Mouse (Mus musculus) layer of hippocampus, adult 11-12 months (tissue): ENCODE results near the gene Itln1.
"Not testable (repeated sequence)": the region's sequence is repeated elsewhere in the genome, so short reads cannot be mapped to it uniquely, and the experiment has no call there.

Source experiments
- DNase-seq: peaks from one replicate; pipeline ENCODE4 v3.0.0; 2022; ENCODE audit warnings: low spot score

The Itln1 gene

DNA sequence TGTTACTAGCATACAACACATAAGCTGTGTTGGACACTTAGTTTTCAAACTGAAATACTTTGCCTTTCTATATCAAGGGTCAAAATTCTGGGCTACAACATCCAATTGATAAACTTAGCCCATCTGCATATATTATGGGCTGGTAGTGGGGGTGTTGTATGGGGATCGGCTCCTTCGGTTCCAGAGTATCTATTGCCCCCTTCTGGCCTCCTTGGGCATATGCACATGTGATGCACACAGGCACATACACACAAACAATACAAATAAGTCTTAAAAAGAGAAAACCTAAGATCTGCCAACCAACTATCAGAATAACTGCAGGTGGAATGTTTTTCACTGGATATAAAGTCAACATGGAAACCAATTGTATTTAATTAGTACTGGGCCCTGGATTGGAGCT is 21.9 kb downstream of the Itln1 start:
- no peak for DNase-seq

DNA sequence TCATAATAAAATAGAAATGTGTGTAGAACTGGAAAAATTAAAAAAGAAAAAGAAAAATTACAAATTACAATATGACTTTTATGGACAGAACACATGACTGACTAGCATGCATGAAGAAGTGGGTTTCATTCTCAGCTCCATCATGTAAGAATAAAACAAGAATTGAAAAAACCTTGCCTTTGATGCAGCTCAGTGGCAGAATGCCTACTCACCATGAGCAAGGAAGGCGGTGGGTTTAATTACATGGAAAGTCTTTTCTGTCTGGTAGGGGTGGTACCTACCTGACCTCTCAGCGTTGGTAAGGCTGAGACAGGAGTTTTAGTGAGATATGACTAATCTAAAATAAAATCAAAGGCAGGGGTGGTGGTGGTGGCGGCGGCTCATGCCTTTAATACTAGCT is 30.5 kb downstream of the Itln1 start:
- DNase-seq: no peak

DNA sequence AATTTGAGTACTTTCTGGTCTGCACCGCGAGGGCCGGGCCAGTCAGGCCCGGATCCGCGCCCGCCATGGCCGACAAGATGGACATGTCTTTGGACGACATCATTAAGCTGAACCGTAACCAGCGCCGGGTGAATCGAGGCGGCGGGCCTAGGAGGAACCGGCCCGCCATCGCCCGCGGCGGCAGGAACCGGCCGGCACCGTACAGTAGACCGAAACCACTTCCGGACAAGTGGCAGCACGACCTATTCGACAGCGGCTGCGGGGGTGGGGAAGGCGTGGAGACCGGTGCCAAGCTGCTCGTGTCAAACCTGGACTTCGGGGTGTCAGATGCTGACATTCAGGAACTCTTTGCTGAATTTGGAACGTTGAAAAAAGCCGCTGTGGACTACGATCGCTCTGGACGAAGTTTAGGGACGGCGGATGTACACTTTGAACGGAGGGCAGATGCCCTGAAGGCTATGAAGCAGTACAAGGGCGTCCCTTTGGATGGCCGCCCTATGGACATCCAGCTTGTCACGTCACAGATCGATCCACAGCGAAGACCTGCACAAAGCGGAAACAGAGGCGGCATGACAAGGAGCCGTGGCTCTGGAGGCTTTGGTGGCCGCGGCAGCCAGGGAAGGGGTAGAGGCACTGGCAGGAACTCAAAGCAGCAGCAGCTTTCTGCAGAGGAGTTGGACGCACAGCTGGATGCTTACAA is 31.4 kb downstream of the Itln1 start:
- DNase-seq: peak; percentile 66

DNA sequence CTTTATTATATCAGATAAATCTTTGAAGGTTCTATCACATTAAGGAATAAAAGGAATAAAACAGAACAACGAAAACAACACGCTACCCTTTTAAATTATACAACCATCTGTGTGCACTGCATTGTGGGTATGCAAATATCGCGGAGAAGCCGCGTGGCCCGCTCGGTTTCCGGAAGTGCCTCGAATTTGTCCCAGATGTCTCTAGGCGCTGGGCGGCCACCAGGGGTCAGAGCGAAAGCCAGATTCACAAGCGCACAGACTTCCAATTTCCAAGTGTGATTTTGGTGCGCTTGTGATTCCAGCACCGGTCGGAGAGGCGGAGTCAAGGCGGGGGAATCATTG is 31.9 kb downstream of the Itln1 start, which contains the start of gene Alyref2:
Alyref2 (plus strand) TSS at position 229 of the 342 bp plus-strand sequence.
- peak; percentile 96 for DNase-seq

DNA sequence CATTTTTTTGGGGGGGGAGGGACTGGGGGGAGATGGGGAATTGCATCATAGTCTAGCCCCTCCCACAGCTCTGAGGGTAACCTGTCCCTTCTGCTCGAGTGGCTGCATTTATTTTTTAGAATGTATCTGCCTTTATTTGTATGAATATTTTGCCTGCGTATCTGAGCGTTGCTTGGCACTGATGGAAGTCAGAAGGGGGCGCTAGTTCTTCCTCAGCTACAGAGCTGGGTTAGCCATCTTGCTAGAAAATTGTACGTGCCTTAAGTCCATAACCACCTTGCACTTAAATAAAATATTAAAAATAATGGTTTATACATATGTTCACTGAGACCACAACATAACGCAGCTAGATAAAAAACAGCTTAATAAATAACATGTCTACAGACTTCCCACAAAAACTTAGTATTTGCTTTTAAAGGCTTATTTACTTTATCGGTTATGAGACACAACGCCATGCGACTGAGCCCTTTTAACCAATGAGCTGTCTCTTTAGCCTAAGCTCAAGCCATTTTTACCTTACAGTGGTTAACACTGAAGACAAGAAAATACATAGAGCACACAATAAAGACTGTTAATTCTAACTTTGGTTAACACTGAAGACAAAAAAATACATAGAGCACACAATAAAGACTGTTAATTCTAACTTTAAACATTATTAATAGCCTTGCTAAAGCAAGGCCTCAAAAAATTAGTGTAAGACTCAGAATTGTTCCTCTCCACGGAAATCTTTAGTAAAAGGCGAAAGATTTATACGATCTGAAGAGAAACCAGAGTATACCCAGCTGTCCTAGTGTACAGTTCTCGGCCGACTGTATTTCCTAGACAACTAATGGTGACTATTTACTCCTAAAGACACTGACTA is 32.5 kb downstream of the Itln1 start:
- DNase-seq: peak; percentile 50

DNA sequence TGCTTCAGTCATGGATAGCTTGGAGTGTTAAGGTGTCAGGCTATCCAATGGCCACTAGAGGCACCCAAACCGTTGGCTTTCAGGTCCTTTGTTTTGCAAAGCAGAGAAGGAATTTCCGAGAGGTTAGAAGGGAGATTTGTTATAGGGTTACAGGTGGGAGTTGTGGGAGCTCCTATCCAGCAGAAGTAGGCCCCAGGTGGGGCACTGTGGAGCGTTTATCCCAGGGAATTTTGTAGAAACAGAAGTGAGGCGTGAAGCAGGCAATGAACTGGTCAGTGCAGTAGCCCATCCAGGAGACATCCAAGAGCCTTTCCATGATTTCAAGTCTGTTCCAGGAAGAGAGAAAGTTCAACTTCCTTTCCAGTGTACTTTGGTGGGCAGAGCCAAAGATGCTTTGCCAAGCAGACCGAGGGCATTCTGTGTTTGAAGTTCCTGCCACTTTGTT is 33.4 kb downstream of the Itln1 start:
- DNase-seq: no peak

DNA sequence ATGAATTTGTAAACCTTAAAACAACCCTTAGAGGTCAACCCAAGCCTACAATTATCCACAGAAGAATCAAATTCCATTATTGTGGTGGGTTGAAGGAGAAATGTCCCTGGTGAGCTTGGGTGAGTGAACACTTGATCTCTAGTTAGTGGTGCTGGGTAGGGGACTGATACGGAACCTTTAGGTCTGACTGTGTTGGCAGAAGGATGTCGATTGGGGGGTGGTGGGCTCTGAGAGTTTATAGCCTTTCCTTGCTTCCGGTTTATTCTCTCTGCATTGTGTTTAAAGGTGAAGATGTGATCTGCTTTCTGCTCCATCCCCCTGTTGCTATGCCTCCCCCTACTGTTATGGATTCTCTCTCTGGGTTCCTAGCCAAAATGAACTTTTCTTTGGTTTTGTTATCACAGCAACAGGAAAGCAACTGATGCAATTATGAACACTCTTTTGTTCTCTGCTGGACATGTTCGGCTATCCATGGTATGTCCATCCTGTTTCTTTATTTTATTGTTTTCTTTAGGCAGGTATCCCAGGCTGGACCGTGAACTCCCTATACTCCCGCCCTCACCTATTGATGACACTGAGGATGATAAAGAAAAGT is 34.0 kb downstream of the Itln1 start:
- no peak for DNase-seq

DNA sequence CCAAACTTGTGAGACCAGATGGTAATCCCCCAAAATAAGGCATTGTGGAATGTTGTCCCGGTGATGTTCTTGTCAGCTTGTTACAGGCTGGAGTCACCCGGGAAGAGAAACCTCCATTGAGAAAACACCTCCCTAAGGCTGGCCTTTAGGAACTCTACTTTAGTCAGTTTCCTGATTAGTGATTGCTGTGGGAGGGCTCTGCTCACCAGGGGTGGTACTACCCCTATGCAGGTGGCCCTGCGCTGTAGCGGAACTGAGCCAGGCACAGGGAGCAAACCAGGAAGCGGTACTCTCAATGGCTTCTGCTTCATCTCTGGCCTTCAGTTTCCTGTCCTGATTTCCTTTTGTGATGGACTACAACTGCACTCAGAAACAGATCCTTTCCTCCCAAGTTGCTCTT is 35.2 kb downstream of the Itln1 start:
- no peak for DNase-seq

DNA sequence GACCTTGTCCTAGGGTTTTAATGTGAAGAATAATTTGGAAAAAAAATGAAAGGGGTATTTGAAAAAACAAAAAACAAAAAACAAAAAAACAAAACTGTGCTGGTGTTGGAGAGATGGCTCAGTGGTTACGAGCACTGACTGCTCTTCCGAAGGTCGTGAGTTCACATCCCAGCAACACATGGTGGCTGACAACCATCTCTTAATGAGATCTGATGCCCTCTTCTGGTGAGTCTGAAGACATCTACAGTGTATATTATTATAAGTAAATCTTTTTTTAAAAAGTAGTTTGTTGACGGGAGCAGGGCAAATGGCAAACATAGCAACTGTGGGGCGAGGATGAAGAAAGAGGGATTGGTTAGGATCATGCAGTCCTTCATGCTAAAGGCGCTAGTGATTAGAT is 39.7 kb downstream of the Itln1 start:
- no peak for DNase-seq

DNA sequence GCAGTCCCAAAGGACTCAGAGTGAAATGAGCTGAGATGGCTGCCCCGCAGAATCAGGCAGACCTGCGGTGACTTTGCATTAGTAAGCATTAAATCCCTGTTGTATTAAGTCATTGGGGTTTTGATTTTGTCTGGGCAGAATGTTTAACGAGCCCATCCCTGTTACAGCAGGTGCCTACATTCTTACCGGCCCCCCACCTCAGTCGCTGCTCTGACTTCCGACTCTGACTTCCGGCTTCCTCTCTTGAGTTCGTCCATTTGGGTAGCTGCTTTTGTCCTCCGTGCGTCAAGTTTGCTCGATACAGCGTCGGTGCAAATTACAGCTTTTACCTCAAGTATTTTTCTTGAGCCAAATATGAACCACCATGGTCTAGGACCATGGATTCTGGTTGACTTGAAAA is 40.9 kb downstream of the Itln1 start:
- no peak for DNase-seq

DNA sequence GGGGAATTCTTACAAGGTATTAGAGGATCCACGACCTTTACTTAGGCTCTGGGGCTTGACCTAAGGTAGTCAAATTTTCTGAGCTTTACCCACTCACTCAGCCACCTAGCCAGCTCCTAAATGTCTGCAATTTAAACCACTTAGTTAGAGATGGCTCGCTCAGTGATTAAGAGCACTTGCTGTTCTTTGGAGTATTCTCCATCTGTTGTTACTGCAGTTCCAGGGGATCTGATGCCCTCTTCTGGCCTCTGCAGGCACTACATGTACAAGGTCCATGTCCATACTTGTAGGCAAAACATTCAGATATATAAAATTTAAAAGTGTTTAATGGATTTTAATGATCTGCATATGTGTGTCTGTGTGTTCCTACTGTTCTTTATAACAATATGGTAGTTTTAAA is 56.1 kb downstream of the Itln1 start:
- peak; percentile 85 for DNase-seq

DNA sequence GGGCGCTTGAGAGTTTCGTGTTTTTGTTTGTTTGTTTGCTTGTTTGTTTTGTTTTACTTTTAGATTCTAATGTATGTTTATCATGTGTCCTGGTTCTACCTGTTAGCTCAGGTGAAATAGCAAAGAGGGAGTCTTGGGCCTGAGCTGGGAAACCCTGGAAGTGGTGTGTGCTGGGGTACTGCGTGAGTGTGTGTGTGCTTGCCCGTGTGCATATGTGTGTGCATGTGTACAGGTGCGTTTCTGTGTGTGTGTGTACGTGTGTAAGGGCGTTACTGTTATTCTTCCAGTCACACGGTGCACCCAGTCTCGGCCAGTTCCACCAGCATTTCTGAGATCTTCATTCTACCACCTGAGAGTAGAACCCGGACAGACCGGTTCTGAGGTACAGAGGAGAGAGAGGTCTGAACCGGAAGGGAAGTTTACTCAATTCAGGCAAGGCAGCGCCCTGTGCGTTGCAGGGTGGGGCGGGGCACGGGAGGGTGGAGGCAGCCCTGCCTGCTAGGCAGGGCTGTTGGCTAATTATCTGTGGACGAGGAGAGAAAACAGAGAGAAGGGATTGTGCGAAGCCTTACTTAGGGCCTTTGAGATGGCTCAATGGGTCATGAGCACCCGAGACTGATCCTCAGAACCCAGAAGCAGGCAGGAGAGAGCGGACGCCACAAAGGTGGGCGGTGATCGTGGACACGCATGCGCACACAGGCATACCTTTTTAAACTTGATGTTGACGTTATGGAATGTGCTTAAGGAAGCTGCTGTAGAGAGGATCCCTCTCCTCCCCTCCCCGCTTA is 57.1 kb downstream of the Itln1 start:
- DNase-seq: no peak

DNA sequence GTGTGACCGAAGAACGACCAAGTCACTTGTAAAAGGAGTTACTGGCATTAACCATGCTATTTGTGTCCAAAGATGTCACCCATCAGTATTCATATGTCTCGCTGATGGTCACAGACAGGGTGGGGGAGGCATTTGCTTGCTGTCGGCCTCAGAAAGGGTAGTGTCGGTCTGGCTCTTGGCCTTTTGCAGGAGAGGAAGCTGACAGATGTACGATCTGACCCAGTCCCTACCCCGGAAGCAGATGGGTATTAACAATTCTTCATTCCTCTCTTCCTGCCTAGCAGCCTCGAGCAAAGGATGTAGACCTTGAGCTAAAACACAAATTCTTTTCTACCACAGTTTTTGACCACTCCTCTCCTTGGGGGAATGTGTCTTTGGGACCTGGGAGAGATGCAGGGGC is 58.0 kb downstream of the Itln1 start:
- no peak for DNase-seq

DNA sequence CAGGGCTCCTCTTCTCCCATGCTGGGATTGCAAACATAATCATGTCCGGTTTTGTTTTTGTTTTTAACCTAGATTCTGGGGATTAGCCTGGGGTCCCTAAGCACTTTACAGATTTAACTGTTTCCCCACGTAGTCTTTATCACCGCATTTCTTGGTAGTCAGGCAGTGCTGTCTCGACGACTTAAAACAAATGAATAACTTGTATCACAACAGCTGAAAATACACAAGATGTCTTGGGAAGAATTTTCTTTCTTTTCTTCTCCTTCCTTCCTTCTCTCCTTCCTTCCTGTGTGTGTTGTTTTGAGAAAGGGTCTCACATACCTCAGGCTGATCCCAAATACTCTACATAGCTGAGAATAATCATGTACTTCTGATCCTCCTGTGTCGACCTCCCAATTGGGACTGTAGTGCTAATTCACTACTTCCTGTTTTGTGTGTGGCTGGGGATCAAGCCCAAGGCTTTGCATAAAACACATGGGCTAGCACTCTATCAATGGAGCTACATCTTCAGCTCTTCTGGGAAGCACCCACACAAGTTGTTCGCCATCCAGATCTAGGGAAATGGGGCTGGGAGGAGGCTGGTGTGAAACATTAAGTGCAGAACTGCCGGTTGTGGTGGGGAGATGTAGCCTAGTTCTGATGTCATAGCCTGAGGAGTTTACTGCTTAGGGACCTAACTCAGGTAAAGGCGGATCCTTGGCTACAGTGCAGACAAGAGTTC is 61.0 kb downstream of the Itln1 start:
- no peak for DNase-seq

DNA sequence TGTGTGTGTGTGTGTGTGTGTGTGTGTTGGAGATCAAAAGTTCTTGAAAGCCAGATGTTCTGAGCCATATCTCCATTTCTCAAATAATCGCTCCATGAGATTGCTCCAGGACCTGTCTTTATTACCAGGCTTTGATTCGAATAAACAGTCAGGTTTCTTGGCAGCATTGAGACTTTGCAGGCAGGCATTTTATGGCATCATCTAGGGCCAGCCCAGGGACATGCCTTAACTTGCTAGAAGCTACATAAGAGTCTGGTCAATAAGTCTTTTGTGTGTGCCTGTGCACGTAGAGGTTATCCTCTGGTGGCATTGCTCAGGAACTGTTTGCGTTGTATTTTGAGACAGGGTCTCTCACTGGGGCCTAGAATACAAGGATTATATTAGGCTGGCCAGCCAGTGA is 61.6 kb downstream of the Itln1 start:
- no peak for DNase-seq

DNA sequence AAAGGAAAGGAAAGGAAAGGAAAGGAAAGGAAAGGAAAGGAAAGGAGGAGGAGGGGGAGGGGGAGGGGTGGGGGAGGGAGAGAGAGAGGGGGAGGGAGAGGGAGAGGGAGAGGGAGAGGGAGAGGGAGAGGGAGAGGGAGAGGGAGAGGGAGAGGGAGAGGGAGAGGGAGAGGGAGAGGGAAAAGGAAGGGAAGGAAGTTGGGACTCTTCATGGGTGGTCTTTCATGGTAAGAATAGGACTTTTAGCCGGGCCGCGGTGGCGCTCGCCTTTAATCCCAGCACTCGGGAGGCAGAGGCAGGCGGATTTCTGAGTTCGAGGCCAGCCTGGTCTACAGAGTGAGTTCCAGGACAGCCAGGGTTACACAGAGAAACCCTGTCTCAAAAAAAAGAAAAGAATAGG is 63.2 kb downstream of the Itln1 start:
- not testable (repeated sequence) for DNase-seq

DNA sequence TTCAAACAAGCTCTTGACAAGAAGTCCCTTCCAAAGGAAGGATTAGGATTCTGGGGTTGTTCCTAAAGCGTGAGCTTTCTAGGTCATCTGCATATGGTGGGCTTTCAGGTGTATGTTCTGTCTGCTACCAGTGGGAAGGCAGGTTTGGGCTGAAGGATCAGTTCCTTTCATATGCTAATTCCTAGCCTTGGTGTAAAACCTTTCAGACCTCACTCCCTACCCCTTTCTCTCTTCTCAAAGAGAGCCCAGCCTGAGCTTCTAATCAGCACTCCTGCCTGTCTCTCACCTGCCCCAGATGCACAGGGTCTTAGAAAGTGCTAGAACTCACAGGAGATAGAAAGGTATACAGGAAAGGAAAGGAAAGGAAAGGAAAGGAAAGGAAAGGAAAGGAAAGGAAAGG is 63.6 kb downstream of the Itln1 start:
- DNase-seq: no peak

DNA sequence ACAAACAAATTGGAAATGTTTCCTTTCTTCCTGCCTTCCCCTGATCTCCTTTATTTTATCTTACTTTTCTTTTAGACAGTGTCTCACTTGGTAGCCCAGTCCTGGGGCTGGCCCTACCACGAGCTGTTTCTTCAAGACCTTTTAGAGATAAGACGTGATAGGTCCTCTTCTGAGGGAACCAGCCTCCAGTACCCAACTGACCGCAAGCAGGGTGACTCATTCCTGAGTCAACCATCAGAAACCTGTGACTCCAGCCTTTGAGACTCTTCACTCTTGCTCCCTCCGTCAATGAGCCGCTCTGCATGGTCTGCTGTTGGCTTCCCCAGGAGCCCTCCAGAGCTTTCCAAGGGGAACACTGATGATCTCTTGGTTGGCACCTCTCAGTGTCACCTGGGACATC is 64.2 kb downstream of the Itln1 start:
- DNase-seq: no peak

DNA sequence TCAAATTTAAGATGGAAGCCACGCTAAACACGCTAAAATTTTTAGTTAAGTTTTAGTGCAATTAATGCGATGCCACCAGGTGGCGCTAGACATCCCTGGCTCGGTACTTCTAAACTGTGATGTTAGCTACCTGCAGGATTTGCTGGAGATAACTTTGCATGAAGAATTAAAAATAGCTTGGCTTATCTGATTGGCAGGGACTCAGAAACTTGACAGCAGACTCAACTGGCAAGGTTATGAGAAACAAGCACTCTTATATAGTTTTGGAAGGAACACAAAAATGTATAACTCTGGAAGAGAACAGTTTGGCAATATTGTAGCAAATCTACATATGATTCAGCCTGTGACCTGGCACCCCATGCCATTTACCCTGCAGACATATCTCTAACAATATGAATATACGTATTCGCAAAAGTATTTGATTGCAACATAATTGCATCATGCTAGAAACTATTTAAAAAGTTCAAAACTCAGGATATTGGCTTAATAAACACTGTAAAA is 64.7 kb downstream of the Itln1 start:
- peak; percentile 62 for DNase-seq

DNA sequence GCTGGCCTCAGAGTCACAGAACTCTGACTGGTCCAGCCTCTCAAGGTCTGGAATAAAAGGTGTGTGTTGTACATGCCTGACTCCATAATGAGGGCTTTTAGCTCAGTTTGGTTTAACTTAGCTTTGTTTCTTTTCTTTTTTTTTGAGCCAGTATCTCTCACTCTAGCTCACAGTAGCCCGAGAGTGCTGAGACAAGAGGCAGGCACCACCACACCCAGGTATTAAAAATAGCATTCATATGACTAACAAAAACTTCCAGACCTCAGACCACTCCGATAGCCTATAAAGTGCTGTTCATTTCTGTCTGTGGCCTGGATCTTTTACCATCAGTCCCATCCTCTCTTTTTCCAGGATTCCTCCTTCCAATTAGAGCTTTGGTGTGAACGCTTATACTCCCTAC is 65.4 kb downstream of the Itln1 start:
- no peak for DNase-seq
